Mouse (Mus musculus) common myeloid progenitor, adult 5-6 weeks (primary cell): ENCODE measurements at regions not wholly inside any gene's neighbourhood (a gene's known extent, or its start where the extent isn't known, plus 50 kb on each side); places are given as distances from the start of the nearest gene placed in this dataset.
A peak's percentile ranks its signal among the peaks of the same experiment; 100 is the strongest.

Experiments
- ATAC-seq: replicated peaks from 2 replicates; pipeline ENCODE4 v1.8.0; 2016; ENCODE audit warnings: low read depth, mild to moderate bottlenecking, moderate TSS enrichment, inconsistent platforms; ENCODE audit not compliant: poor library complexity, severe bottlenecking

GRCm38 (mm10) chr6:89047629-89048332 lies 145.7 kb downstream of the Tpra1 start:
- ATAC-seq: no peak

DNA sequence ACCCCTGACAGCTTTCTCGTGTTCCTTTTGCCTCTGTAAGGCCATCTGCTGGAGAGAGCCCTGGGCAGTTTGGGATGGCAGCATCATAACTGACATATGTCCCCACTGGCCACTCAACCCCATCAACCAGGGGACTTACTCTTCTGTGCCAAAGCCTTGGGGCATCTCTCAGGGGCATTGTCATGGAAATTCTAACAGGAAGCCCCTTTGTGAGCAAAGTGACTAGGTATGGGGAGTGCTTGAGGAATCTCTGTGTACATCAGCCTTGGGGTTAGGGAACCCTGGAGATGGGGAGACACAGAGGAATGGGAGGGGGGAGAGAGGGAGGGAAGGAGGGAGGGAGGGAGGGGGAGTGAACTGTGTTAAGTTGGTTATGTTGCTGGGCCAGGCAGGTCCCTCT lies 147.2 kb downstream of the Tpra1 start:
- no peak for ATAC-seq

- peak; percentile 68 for ATAC-seq
Observed at GRCm38 (mm10) chr6:89050575-89051270, 148.7 kb downstream of the Tpra1 start.

- ATAC-seq: no peak
Observed at GRCm38 (mm10) chr6:89052758-89053460, 150.9 kb downstream of the Tpra1 start.

DNA sequence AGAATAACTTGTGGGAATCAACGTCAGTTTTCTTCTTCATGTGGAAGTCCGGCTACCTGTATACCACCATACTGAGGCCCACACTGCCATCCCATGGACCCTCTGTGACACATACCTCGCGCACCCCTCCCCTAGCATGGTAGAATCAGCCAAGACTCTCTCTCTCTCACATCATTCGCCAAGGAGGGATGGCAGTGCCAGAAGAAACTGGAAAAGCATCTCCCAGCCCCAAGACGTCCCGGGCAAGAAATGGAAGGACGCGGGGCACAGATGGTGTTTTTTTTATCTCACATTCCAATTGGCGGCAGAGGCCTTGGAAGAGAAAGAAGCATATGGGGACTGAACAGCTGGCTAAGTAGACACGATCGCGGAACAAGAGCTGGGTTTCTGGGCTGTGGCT lies 152.0 kb downstream of the Tpra1 start:
- ATAC-seq: no peak

DNA sequence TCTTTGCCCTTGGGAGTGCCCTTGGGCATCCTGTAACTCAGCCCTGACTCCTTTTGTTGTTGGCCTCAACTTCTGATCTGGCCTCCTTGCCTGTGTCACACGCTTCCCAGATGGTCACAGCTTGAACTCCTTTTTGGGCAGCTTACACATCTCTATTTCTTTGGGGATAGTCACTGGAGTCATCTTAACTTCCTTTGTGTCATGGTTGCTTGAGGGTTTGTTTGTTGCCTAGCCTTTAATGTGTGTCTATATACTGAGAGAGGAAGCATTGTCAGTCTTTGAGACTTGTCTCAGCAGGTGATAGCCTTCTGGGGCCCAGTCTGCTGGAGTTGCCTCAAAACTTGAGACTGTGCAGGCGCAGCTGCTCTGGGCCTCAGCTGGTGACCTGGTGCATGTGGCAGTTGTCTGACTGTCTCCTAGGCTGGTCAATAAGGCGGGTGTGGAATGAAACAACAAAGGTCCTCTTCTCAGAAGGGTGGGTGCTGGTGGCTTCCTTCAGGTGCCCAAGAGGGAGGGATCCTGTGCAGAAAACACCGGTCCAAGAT lies 157.5 kb downstream of the Tpra1 start:
- no peak for ATAC-seq

GRCm38 (mm10) chr6:89064977-89065580 lies 163.0 kb downstream of the Tpra1 start:
- no peak for ATAC-seq

DNA sequence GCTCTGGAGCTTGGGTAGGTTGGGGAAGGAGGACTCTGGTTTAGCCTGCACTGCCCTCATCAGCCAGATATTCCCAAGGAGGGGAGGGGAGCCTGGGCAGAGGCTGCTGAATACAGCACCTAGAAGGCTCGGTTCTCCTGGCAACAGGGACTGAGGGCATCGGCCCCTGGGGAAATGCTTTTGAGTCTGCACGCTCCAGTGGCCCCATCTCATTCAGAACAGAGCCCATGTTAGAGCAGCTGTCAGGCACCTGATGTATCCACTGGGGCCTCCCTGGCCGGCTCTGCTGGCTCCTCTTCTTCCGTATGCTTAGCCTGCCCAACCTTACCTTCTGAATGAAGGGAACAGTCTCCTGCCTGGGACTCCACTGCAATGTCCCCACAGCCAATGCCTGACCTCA lies 164.5 kb downstream of the Tpra1 start:
- no peak for ATAC-seq

- ATAC-seq: no peak
Observed at GRCm38 (mm10) chr6:89068286-89068685, 166.2 kb downstream of the Tpra1 start.

- no peak for ATAC-seq
Observed at GRCm38 (mm10) chr6:89069108-89069507, 167.1 kb downstream of the Tpra1 start.

- ATAC-seq: peak; percentile 77
Observed at GRCm38 (mm10) chr6:89070011-89070410, 168.0 kb downstream of the Tpra1 start.

DNA sequence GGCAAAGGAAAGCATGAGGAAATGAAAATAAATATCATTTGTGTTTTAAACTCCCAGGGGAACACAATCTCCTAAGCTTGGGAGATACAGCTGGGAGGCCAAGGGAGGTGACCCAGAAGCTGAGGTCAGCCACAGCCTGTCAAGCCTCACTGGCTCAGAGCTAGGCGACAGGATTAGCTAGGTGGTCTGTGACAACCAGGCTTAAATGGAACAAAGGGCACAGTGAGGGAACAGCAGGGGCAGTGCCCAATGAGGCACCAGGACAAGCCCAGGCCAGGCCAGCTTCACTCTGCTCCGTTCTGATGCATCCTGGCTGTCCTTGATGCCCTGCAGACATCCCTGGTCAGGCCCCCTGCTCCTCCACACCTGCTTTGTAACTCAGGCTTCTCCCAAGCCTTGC lies 169.7 kb downstream of the Tpra1 start:
- no peak for ATAC-seq

- no peak for ATAC-seq
Observed at GRCm38 (mm10) chr6:89072569-89072968, 170.5 kb downstream of the Tpra1 start.

- ATAC-seq: no peak
Observed at GRCm38 (mm10) chr6:89081624-89082300, 179.7 kb downstream of the Tpra1 start.

- ATAC-seq: no peak
Observed at GRCm38 (mm10) chr6:89084437-89084836, 182.4 kb downstream of the Tpra1 start.

DNA sequence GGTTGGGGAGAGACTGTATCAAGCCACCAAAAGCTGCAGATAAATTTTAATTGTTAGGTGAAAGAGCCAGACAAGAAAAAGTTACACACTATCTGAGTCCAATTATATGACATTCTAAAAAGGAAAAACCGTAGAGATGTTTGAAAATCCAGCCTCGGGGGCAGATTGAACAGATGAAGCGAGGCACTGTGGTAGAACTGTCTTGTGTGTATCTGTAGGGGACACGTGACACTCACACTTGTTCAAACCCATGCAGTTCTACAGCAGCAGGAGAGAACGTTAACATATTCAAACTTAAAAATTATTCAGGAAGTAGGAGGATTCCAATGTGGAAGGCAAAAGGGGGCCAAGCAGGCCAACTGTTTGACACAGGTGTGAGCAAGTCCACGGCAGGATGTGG lies 183.1 kb downstream of the Tpra1 start:
- no peak for ATAC-seq

GRCm38 (mm10) chr6:89087620-89088019 lies 185.6 kb downstream of the Tpra1 start:
- no peak for ATAC-seq

DNA sequence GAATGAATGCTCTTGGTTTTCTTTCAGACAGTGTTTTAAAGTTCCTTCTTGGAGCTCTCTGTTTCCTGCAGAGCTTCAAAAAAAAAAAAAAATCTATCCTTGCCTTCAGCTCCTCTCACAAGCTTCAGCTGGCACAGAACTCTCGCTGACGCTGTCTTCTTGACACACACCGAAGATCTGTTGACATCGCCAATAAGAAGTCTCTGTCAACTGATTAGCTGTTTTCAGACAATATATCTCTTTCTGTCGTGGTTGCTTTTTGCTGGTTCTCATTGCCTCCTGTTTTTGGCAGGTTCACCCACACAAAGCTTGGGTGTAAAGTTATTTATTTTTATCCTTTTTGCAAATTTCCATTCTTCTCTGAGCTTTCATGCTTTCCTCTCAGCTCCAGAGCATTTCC lies 188.0 kb downstream of the Tpra1 start:
- no peak for ATAC-seq

- ATAC-seq: no peak
Observed at GRCm38 (mm10) chr6:89095911-89096310, 193.9 kb downstream of the Tpra1 start.

GRCm38 (mm10) chr6:89097531-89097930 lies 195.5 kb downstream of the Tpra1 start:
- ATAC-seq: no peak
